Mouse (Mus musculus) liver, adult 2 months (tissue): ENCODE data around the gene Tbc1d5.

Source experiments
- CTCF ChIP-seq: fragments of 200-500 bp; IDR thresholded peaks from 2 replicates; pipeline ENCODE4 v1.5.1; 2011; ENCODE audit warnings: low read depth, low read length, control low read depth
- POLR2A ChIP-seq: fragments of 200-500 bp; IDR thresholded peaks from 2 replicates; pipeline ENCODE4 v1.6.1; 2011; ENCODE audit warnings: low read length, control low read depth; ENCODE audit not compliant: insufficient read depth; ENCODE audit errors: extremely low read depth

- no peak for TF ChIP-seq CTCF
- TF ChIP-seq POLR2A: no peak
Measured at GRCm38 (mm10) chr17:50851382-50851781, 327.8 kb downstream of the Tbc1d5 start.
